Mouse (Mus musculus): ENCODE data around the gene Ms4a15. TPM values are rescaled to one million over a fixed set of nuclear protein-coding genes. Genes with fewer than 3 reads are reported as not detected.
A peak's percentile ranks its signal among the peaks of the same experiment; 100 is the strongest.

The Ms4a15 gene
- polyA plus RNA-seq, 1 experiment from 2014 or later = 0.25 TPM

DNA sequence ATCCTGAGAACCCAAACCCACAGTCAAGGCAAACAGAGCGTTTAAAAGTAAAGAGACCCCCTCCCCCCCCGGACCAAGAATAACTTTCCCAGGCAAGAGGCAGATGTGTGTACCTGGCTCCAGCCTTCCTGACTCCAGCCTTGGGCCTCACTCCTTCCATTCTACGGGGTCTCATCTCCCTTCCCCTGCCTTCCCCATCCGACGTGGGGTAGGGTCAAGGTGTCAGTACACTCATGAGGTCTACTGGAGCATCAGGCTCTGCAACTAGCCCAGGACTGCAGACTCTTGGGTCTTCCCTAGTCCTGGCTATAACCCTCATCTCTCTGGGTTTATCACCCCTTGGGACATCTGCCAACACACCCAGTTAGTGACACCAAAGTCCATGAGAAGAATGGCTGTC lies 12.8 kb downstream of the Ms4a15 start:
- no peak overlapping the region for H3K4me2 ChIP-seq (replicated peaks)
- no peaks in the 10 kb centered on the region for H3K27me3 ChIP-seq
- no peaks in the 10 kb centered on the region for H3K9me3 ChIP-seq
- H3K4me1 ChIP-seq = no peaks in the 10 kb centered on the region
- 91% methylated on average over 5 of the region's 5 CpGs for WGBS
- no peaks in the 10 kb centered on the region for H3K36me3 ChIP-seq
- H3K4me3 ChIP-seq = no peak overlapping the region
- no peak overlapping the region for H3K9ac ChIP-seq (replicated peaks)
- ATAC-seq (replicated peaks) = 0 out of 2 replicates have a peak, but pooled peaks have one; percentile 8
- no peak overlapping the region for H3K27ac ChIP-seq (replicated peaks)

DNA sequence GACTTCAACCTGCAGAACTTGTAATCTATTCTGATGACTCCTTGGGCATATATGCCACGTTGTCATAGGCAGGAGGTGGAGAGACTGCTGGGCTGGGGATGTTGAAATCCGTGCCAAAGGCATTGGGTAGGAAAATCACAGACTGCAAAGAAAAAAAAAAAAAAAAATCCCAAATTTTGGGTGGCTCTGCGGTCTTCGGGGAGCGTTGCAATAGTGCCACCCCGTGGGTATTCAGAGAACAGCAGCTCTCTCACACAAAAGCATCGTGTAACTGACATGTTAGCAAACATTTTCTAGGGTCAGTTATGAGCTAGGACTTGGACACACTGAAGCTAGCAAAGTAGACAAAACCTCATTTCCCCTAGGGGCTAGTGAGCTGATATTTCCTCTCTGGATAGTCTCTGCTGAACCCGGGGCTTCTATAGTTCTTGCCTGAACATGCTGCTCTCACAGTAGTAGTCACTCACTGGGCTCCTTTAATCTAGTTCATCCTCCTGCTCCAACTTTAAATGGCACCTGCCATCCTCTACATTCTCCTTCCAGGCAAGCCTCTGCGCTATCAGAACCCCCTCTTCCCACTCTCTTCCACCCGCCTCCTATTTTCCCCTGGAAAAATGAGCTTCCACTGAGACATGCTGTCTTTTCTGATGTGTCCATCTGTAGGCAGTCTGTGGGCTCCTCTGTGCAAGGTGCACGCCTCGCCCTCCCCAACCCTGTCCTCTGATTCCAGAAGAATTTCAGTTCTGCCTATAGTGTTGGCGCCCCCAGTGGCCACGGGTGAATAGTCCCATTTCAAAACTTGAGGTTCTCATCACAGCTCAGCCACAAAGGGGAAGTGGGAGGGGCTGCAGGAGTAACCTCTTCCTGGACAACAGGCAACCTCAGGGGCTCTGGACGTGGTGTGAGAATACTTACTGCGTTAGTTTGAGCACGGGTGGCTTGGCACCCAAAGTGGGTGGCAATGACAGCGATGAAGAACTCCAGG lies 13.6 kb downstream of the Ms4a15 start:
- Histone ChIP-seq H3K4me1 (no peaks in the 10 kb centered on the region), H3K27ac (replicated peaks) (no peak overlapping the region), H3K9me3 (no peaks in the 10 kb centered on the region), H3K27me3 (no peaks in the 10 kb centered on the region), H3K36me3 (no peaks in the 10 kb centered on the region), H3K4me2 (replicated peaks) (peak overlapping the region; percentile 22; the same call in 1 of the 2 replicates), H3K4me3 (no peak overlapping the region), H3K9ac (replicated peaks) (no peak overlapping the region)
- WGBS = 13% methylated on average over 18 of the region's 18 CpGs
- ATAC-seq (replicated peaks) = peak; percentile 47; the same call in 1 of the 2 replicates

DNA sequence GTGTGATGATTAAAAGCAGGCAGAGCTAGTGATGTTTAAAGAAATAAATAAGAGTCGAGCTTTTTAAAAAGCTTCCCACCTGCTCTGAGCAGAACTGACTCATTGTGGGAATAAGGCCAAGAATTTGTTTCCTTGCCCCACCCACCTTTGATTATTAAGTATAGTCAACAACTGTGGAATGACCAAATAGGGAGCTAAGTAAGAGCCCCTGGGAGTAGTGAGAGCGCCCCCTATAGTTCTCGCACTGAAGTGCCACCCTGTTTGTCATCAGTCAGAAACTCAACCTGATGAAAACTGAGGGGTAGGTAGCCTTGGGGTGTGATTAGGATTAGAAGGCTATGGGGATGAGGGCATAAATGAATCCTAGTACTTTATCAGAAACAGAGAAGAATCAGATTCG lies 16.7 kb downstream of the Ms4a15 start:
- Histone ChIP-seq H3K27ac (replicated peaks) (no peak overlapping the region), H3K4me2 (replicated peaks) (no peak overlapping the region), H3K4me1 (no peaks in the 10 kb centered on the region), H3K9me3 (no peaks in the 10 kb centered on the region), H3K4me3 (no peak overlapping the region), H3K36me3 (no peaks in the 10 kb centered on the region), H3K9ac (replicated peaks) (no peak overlapping the region), H3K27me3 (no peaks in the 10 kb centered on the region)
- 61% methylated on average over 4 of the region's 4 CpGs for WGBS
- no peak for ATAC-seq (replicated peaks)

DNA sequence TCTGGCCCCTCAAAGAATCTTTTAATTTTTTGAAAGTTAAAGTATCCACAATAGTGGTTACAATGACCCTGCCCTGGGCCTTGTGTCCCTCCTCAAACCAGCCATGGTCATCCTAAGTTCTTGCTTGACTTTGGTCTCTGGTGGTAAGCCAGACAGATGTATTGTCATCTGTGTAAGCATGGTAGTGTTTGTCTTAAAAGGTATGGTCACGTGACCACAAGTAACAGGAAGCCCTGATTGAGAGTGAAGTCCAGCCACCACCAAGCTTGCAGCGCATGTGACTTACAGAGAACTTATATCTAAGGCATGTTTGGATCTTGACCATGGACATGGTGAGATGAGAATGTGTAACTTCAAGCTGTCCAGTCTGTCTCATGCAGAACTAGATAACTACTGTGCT lies 17.9 kb downstream of the Ms4a15 start:
- H3K9me3 ChIP-seq = no peaks in the 10 kb centered on the region
- ATAC-seq (replicated peaks) = no peak
- no peaks in the 10 kb centered on the region for H3K4me1 ChIP-seq
- no peak overlapping the region for H3K4me2 ChIP-seq (replicated peaks)
- H3K36me3 ChIP-seq = no peaks in the 10 kb centered on the region
- WGBS = 87% methylated on average over 2 of the region's 2 CpGs
- H3K27me3 ChIP-seq = no peaks in the 10 kb centered on the region
- H3K4me3 ChIP-seq = no peak overlapping the region
- H3K27ac ChIP-seq (replicated peaks) = no peak overlapping the region
- H3K9ac ChIP-seq (replicated peaks) = no peak overlapping the region

DNA sequence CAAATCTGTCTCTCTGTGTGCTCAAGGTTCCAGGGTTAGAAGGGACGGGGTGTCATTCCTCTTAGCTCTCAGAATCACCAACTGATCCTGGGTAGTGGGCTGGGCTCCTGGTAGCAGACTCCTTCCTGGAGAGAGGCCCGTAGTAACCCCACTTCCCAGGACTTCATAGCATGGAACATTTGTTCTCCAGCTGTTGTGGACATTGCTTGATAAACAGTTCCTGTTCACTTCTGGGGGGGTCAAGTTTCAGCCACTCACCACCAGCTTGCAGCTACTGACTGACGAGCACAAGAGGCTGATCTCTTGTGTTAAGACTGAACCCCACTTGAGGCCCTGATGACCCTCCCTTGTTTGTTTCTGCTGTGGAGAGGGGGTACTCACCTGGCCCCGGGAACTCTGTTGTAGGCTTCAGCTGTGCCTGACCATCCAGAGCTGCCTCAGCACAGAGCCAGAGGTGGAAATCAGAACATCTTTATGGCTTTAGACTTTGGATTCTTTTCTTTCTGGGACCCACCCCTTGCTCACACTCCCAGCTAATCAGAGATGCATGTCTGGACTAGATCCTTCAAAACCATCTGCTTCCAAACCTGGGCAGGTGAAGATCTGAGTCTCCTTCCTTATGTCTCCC lies 18.7 kb downstream of the Ms4a15 start, which contains the start of gene Ms4a10:
TSS of gene Ms4a10 (minus strand) at position 433 of the 628 bp plus-strand sequence.
- no peaks in the 10 kb centered on the region for H3K4me1 ChIP-seq
- no peak within 1 kb of the TSS for H3K4me3 ChIP-seq
- H3K9me3 ChIP-seq = no peaks in the 10 kb centered on the region
- no peaks in the 10 kb centered on the region for H3K27me3 ChIP-seq
- no peak within 1 kb of the TSS for H3K9ac ChIP-seq (replicated peaks)
- H3K36me3 ChIP-seq = no peaks in the 10 kb centered on the region
- 69% methylated on average over 4 of the region's 4 CpGs for WGBS
- H3K4me2 ChIP-seq (replicated peaks) = no peak within 1 kb of the TSS
- no peak within 1 kb of the TSS for H3K27ac ChIP-seq (replicated peaks)
- no peak for ATAC-seq (replicated peaks)

DNA sequence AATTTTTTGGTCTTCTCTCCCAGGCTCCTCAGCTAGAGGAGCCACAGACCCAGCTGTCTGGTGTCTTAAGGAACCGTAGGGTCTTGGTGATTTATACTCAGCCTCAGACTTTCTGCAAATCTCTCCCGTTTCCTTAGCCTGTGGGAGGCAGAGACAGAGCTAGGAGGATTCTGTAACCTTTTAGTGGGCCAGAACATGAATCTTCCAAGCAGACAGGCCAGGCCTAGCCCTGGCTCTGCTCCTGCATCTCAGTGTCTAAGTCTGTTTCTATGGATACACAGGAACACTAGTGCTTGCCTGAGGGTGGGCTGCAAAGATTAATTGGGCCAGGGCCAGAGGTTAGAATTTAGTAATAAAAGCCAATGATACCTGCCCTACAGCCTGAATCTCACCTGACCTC lies 19.9 kb downstream of the Ms4a15 start:
- no peaks in the 10 kb centered on the region for H3K27me3 ChIP-seq
- WGBS = 65% methylated on average over 2 of the region's 2 CpGs
- no peak overlapping the region for H3K4me2 ChIP-seq (replicated peaks)
- H3K4me3 ChIP-seq = no peak overlapping the region
- no peak overlapping the region for H3K9ac ChIP-seq (replicated peaks)
- H3K9me3 ChIP-seq = no peaks in the 10 kb centered on the region
- no peak for ATAC-seq (replicated peaks)
- H3K4me1 ChIP-seq = no peaks in the 10 kb centered on the region
- no peak overlapping the region for H3K27ac ChIP-seq (replicated peaks)
- H3K36me3 ChIP-seq = no peaks in the 10 kb centered on the region

DNA sequence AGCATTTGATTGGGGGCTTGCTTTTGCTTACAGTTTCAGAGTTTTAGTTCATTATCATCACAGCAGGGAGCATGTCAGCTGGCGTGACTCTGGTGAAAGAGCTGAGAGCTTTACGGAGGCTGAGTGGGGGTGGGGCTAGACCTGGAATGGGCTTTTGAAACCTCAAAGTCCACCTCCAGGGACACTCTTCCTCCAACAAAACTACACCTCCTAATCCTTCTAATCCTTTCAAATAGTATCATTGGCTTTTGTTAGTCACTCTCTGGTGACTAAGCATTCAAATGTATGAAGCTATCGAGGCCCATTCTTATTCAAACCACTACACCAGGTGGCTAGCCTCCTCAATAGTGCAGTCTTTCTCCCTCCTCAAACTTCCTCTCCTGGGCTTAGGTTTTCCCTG lies 20.4 kb downstream of the Ms4a15 start:
- 11% methylated on average over 3 of the region's 3 CpGs for WGBS
- no peak overlapping the region for H3K4me2 ChIP-seq (replicated peaks)
- no peaks in the 10 kb centered on the region for H3K4me1 ChIP-seq
- no peak for ATAC-seq (replicated peaks)
- H3K27ac ChIP-seq (replicated peaks) = no peak overlapping the region
- H3K27me3 ChIP-seq = no peaks in the 10 kb centered on the region
- no peaks in the 10 kb centered on the region for H3K36me3 ChIP-seq
- H3K9ac ChIP-seq (replicated peaks) = no peak overlapping the region
- H3K9me3 ChIP-seq = no peaks in the 10 kb centered on the region
- no peak overlapping the region for H3K4me3 ChIP-seq

DNA sequence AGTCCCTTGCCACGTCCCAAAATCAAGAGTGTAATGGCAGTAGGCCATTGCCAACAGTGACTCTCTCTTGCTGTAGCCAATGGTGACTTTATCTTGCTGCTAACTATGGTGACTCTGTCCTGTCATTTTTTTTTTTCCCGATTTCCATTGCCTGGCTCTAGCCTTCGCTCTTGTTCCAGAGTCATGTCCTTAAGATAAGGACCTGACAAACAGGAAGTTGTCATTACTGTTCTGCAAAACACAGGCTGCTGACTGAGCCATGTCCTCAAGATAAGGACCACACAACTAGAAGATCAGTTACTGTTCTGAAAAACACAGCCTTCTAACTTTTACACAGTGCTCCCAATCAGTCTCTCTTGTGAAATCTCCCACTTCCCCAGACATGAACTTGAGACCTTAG lies 22.6 kb downstream of the Ms4a15 start:
- Histone ChIP-seq H3K36me3 (no peaks in the 10 kb centered on the region), H3K27ac (replicated peaks) (no peak overlapping the region), H3K27me3 (no peaks in the 10 kb centered on the region), H3K4me2 (replicated peaks) (no peak overlapping the region), H3K9ac (replicated peaks) (no peak overlapping the region), H3K4me3 (no peak overlapping the region), H3K9me3 (no peaks in the 10 kb centered on the region), H3K4me1 (no peaks in the 10 kb centered on the region)
- no peak for ATAC-seq (replicated peaks)
- 76% methylated on average over 3 of the region's 3 CpGs for WGBS

DNA sequence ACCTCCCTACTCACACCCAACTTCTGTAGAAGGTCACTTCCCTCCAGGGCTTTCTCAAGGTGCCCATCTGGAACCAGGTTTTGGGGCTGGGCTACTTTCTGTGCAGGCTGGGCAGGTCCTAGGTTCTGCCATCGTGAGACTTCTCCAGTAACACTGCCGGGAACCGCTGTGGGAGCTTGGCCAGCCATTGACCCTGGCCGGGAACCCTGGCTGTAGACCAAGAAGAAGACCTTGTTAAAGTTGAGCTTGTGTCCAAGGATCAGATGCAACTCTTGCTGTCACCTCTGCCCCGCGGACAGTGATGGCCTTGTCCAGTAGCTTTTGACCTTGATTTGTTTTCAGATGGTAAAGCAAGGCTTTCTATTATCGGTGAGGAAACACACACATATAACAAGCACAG lies 24.5 kb downstream of the Ms4a15 start:
- Histone ChIP-seq H3K9me3 (no peaks in the 10 kb centered on the region), H3K4me3 (no peak overlapping the region), H3K9ac (replicated peaks) (no peak overlapping the region), H3K27ac (replicated peaks) (no peak overlapping the region), H3K4me1 (no peaks in the 10 kb centered on the region), H3K27me3 (no peaks in the 10 kb centered on the region), H3K4me2 (replicated peaks) (no peak overlapping the region), H3K36me3 (no peaks in the 10 kb centered on the region)
- no peak for ATAC-seq (replicated peaks)
- WGBS = 91% methylated on average over 7 of the region's 7 CpGs

DNA sequence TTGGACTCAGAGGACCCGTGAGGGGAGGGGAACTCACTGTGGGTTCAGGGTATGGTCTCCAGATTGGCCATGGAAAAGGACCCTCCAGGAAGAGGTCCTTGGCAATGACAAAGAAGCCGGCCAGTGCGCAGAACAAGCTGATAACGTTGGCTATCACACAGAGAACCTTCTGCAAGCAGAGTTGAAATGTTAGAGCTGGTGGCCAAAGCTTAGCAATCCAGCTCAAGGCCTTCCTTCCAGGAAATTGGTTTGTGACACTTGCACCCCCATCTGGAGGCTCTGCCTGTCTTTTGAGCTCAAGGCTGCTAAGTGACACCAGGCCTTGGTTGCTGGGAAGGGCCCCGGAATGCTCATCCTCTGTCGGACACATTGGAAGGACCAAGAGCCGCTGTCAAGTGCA lies 27.3 kb downstream of the Ms4a15 start:
- H3K27me3 ChIP-seq = no peaks in the 10 kb centered on the region
- H3K9ac ChIP-seq (replicated peaks) = no peak overlapping the region
- no peaks in the 10 kb centered on the region for H3K36me3 ChIP-seq
- H3K9me3 ChIP-seq = no peaks in the 10 kb centered on the region
- ATAC-seq (replicated peaks) = no peak
- no peak overlapping the region for H3K4me3 ChIP-seq
- WGBS = 89% methylated on average over 7 of the region's 7 CpGs
- no peak overlapping the region for H3K27ac ChIP-seq (replicated peaks)
- H3K4me2 ChIP-seq (replicated peaks) = no peak overlapping the region
- no peaks in the 10 kb centered on the region for H3K4me1 ChIP-seq

DNA sequence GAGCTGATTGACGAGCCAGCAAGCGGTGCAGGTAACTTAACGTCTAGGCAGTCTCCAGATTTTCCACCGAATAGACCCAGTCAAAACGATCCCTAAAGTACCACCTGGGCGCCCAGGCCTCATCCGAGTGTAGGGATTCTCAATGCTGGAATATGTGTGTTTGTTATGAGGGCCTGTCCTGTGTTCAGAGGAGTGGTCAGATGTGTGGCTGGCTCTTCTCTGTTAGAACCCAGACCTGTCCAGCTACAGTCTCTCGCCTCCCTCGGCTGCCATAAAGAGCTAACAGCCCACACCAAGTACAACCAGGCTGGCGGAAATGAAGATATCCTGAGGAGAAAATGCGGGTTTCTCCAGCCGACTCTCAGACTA lies 33.1 kb downstream of the Ms4a15 start:
- Histone ChIP-seq H3K9me3 (no peaks in the 10 kb centered on the region), H3K27ac (replicated peaks) (no peak overlapping the region), H3K4me1 (no peaks in the 10 kb centered on the region), H3K9ac (replicated peaks) (no peak overlapping the region), H3K4me3 (no peak overlapping the region), H3K4me2 (replicated peaks) (no peak overlapping the region), H3K27me3 (no peaks in the 10 kb centered on the region), H3K36me3 (no peaks in the 10 kb centered on the region)
- 48% methylated on average over 12 of the region's 12 CpGs for WGBS
- no peak; the same call in 1 of the 2 replicates for ATAC-seq (replicated peaks)

DNA sequence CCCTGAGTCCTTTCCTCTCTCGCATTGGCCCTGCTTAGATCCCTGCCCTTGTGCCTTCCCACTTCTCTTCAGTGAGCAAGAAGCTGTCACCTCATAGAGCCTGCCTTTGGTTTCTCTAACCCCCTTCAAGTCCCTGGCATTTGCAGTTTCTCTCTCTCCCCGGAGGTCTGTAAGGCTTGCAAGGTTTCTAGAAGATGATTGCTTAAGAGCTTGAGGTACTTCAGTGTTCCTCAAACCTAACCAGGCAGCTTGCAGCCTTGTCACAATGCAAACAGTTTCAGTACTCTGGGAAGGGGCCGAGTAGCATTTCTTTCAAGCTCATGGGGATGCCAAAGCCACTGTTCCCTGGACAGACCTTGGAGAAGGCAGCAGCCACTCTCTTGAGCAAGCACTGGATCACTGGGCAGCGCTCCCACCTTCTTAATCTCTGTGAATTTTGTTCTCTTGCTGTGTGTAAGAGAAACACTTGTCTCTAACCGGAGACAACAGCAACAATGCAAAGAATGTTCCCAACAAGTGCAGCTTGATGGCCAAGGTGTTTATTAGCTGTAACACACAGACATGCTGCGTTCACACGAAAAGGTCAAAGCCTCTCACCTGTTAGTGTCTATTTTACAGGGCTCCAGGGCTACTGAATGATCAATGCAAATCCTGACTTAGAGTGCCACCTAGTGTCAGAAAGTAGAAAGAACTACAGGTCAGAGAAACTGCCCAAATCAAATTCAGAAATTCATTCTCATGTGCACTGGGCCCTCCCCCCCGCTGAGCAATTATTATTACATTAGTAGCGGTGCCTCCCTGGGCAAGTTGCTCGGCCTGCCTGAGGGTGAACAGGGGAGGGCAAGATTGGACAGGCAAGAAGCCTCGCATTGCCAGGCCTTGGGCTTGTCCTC lies 33.7 kb downstream of the Ms4a15 start:
- 32% methylated on average over 11 of the region's 11 CpGs for WGBS
- peak; percentile 78 for ATAC-seq (replicated peaks)
- H3K27ac ChIP-seq (replicated peaks) = no peak overlapping the region
- no peaks in the 10 kb centered on the region for H3K36me3 ChIP-seq
- no peaks in the 10 kb centered on the region for H3K27me3 ChIP-seq
- H3K9me3 ChIP-seq = no peaks in the 10 kb centered on the region
- no peak overlapping the region for H3K4me3 ChIP-seq
- H3K4me2 ChIP-seq (replicated peaks) = no peak overlapping the region
- no peak overlapping the region for H3K9ac ChIP-seq (replicated peaks)
- no peaks in the 10 kb centered on the region for H3K4me1 ChIP-seq
